Mouse (Mus musculus) heart, embryonic 16.5 days (tissue): Measurements from ENCODE around the gene Lmod1. TPM values are rescaled to one million over a fixed set of nuclear protein-coding genes. Genes with fewer than 3 reads are reported as not detected.

Experiments
- ATAC-seq: fragments of 200-750 bp; cut with Nextera tagmentation; replicated peaks from 2 replicates; pipeline ENCODE4 v1.8.0; 2017; ENCODE audit warnings: moderate number of reproducible peaks; ENCODE audit not compliant: insufficient read depth, low FRiP score; ENCODE audit errors: extremely low read depth
- H3K27ac ChIP-seq: fragments of 300-500 bp; sonication (generic); 2 replicates; pipeline ENCODE4 v1.5.1; 2014; ENCODE audit warnings: mild to moderate bottlenecking, low read length, control low read depth, moderate library complexity
- H3K27me3 ChIP-seq: fragments of 300-500 bp; sonication (generic); 2 replicates; pipeline ENCODE4 v1.6.1; 2014; ENCODE audit warnings: low read length, mixed read lengths; ENCODE audit not compliant: control insufficient read depth, insufficient read depth
- H3K36me3 ChIP-seq: fragments of 300-500 bp; sonication (generic); 2 replicates; pipeline ENCODE4 v1.6.1; 2014; ENCODE audit not compliant: control insufficient read depth, insufficient read depth
- H3K4me1 ChIP-seq: fragments of 300-500 bp; sonication (generic); 2 replicates; pipeline ENCODE4 v1.6.1; 2014; ENCODE audit warnings: low read length, mixed read lengths; ENCODE audit not compliant: control insufficient read depth, insufficient read depth
- H3K4me2 ChIP-seq: fragments of 300-500 bp; sonication (generic); 2 replicates; pipeline ENCODE4 v1.6.1; 2014; ENCODE audit warnings: low read depth, mild to moderate bottlenecking, control low read depth, low read length
- H3K4me3 ChIP-seq: fragments of 300-500 bp; sonication (generic); 2 replicates; pipeline ENCODE4 v1.5.1; 2014; ENCODE audit warnings: mild to moderate bottlenecking, control low read depth, low read length
- H3K9ac ChIP-seq: fragments of 300-500 bp; sonication (generic); 2 replicates; pipeline ENCODE4 v1.6.1; 2014; ENCODE audit warnings: low read length, control low read depth
- H3K9me3 ChIP-seq: fragments of 300-500 bp; sonication (generic); replicated peaks from 2 replicates; pipeline ENCODE4 v1.6.1; 2016; ENCODE audit warnings: low read length; ENCODE audit not compliant: control insufficient read depth
- WGBS: fragments of 180-500 bp; shearing (Covaris S2); extraction: QIAGEN DNeasy Blood & Tissue Kit; methylation state at CpG from one replicate; pipeline ENCODE4 v1.1.7; 2014; 5-methylcytosine and 5-hydroxymethylcytosine counted together
- polyA plus RNA-seq: library from polyadenylated mRNA; unstranded; fragments of >200 nt; fragmentation: Nextera tagmentation; extraction: Ambion mirVana; gene quantifications from 2 replicates; pipeline ENCODE4 v1.2.1, GENCODE M21; 2015

Lmod1 gene
- polyA plus RNA-seq, result 1.7 TPM in 2 replicates

GRCm38 (mm10) chr1:135324571-135324970 is at the start of gene Lmod1:
Gene Lmod1, plus strand, starts transcription at chr1:135324807.
- H3K27me3 ChIP-seq, result peaks cover 4% of the 10 kb centered on the region; the same call in 1 of the 2 replicates
- H3K4me1 ChIP-seq, result peaks cover 4% of the 10 kb centered on the region
- peak within 1 kb of the TSS; percentile 35 for H3K4me3 ChIP-seq
- 10% methylated on average over 8 of the region's 8 CpGs for WGBS
- H3K9ac ChIP-seq, result peak within 1 kb of the TSS; percentile 35; the same call in 1 of the 2 replicates
- H3K4me2 ChIP-seq, result peak within 1 kb of the TSS; percentile 44
- H3K27ac ChIP-seq, result no peak within 1 kb of the TSS; the same call in 1 of the 2 replicates
- no peaks in the 10 kb centered on the region for H3K36me3 ChIP-seq
- no peak for ATAC-seq
- no peaks in the 10 kb centered on the region for H3K9me3 ChIP-seq

GRCm38 (mm10) chr1:135280646-135281045 is 44.0 kb upstream of the Lmod1 start:
- WGBS, result 41% methylated on average over 9 of the region's 9 CpGs
- ATAC-seq, result peak; percentile 67
- no peaks in the 10 kb centered on the region for H3K27me3 ChIP-seq
- no peak overlapping the region for H3K9ac ChIP-seq
- no peak overlapping the region for H3K4me3 ChIP-seq
- H3K27ac ChIP-seq, result no peak overlapping the region
- H3K4me1 ChIP-seq, result peaks cover 12% of the 10 kb centered on the region
- H3K4me2 ChIP-seq, result 0 out of 2 replicates have a peak overlapping the region, but pooled peaks have one; percentile 4
- peaks cover 26% of the 10 kb centered on the region for H3K36me3 ChIP-seq
- H3K9me3 ChIP-seq, result no peaks in the 10 kb centered on the region

GRCm38 (mm10) chr1:135281841-135282240 is 42.8 kb upstream of the Lmod1 start:
- H3K4me2 ChIP-seq, result no peak overlapping the region; the same call in 1 of the 2 replicates
- no peak overlapping the region for H3K4me3 ChIP-seq

GRCm38 (mm10) chr1:135282536-135283286 is 41.9 kb upstream of the Lmod1 start:
- peak overlapping the region; percentile 93 for H3K4me2 ChIP-seq
- peak overlapping the region; percentile 93 for H3K27ac ChIP-seq
- 33% methylated on average over 13 of the region's 13 CpGs for WGBS
- peaks cover 12% of the 10 kb centered on the region for H3K4me1 ChIP-seq
- peaks cover 8% of the 10 kb centered on the region for H3K36me3 ChIP-seq
- no peaks in the 10 kb centered on the region for H3K27me3 ChIP-seq
- H3K9me3 ChIP-seq, result no peaks in the 10 kb centered on the region
- peak overlapping the region; percentile 96 for H3K4me3 ChIP-seq
- peak overlapping the region; percentile 98 for H3K9ac ChIP-seq
- ATAC-seq, result no peak

More at GRCm38 (mm10) chr1:135281841-135282240, 42.8 kb upstream of the Lmod1 start:
- H3K27me3 ChIP-seq, result no peaks in the 10 kb centered on the region
- no peaks in the 10 kb centered on the region for H3K9me3 ChIP-seq
- H3K36me3 ChIP-seq, result peaks cover 15% of the 10 kb centered on the region
- no peak overlapping the region for H3K27ac ChIP-seq
- ATAC-seq, result no peak
- H3K4me1 ChIP-seq, result peaks cover 12% of the 10 kb centered on the region
- 96% methylated on average over 17 of the region's 17 CpGs for WGBS
- no peak overlapping the region for H3K9ac ChIP-seq

- H3K9me3 ChIP-seq, result no peaks in the 10 kb centered on the region
- H3K4me1 ChIP-seq, result peaks cover 12% of the 10 kb centered on the region
- no peaks in the 10 kb centered on the region for H3K27me3 ChIP-seq
- H3K27ac ChIP-seq, result peak overlapping the region; percentile 93
- H3K36me3 ChIP-seq, result peaks cover 3% of the 10 kb centered on the region
- H3K4me3 ChIP-seq, result peak overlapping the region; percentile 96
- peak overlapping the region; percentile 93 for H3K4me2 ChIP-seq
- ATAC-seq, result peak; percentile 61
- H3K9ac ChIP-seq, result peak overlapping the region; percentile 98
- WGBS, result under 1% methylated on average over 48 of the region's 48 CpGs
Measured at GRCm38 (mm10) chr1:135283287-135283825, 41.3 kb upstream of the Lmod1 start.

- Histone ChIP-seq H3K9ac (peak within 1 kb of the TSS; percentile 98), H3K9me3 (no peaks in the 10 kb centered on the region), H3K4me2 (peak within 1 kb of the TSS; percentile 93), H3K27ac (peak within 1 kb of the TSS; percentile 93), H3K4me3 (peak within 1 kb of the TSS; percentile 96), H3K27me3 (no peaks in the 10 kb centered on the region), H3K36me3 (no peaks in the 10 kb centered on the region), H3K4me1 (peaks cover 12% of the 10 kb centered on the region)
- under 1% methylated on average over 39 of the region's 39 CpGs for WGBS
- ATAC-seq, result peak; percentile 84
Measured at GRCm38 (mm10) chr1:135283826-135284291, 40.7 kb upstream of the Lmod1 start, which contains the start of gene Rnpep. Gene Rnpep, minus strand, starts transcription at chr1:135284084.

GRCm38 (mm10) chr1:135286311-135286710 is 38.3 kb upstream of the Lmod1 start:
- Histone ChIP-seq H3K4me2 (no peak overlapping the region), H3K9me3 (no peaks in the 10 kb centered on the region), H3K27ac (no peak overlapping the region), H3K36me3 (no peaks in the 10 kb centered on the region), H3K4me3 (no peak overlapping the region), H3K9ac (no peak overlapping the region), H3K4me1 (peaks cover 9% of the 10 kb centered on the region), H3K27me3 (no peaks in the 10 kb centered on the region)
- ATAC-seq, result no peak
- WGBS, result 41% methylated on average over 2 of the region's 2 CpGs

GRCm38 (mm10) chr1:135290908-135291307 is 33.7 kb upstream of the Lmod1 start:
- no peak overlapping the region for H3K4me3 ChIP-seq
- ATAC-seq, result no peak
- no peaks in the 10 kb centered on the region for H3K9me3 ChIP-seq
- no peaks in the 10 kb centered on the region for H3K4me1 ChIP-seq
- no peak overlapping the region for H3K4me2 ChIP-seq
- 86% methylated on average over 5 of the region's 5 CpGs for WGBS
- H3K27me3 ChIP-seq, result no peaks in the 10 kb centered on the region
- no peak overlapping the region for H3K27ac ChIP-seq
- H3K36me3 ChIP-seq, result peaks cover 15% of the 10 kb centered on the region
- H3K9ac ChIP-seq, result no peak overlapping the region

- Histone ChIP-seq H3K36me3 (peaks cover 24% of the 10 kb centered on the region), H3K27ac (no peak overlapping the region), H3K9me3 (no peaks in the 10 kb centered on the region), H3K9ac (no peak overlapping the region), H3K4me1 (peaks cover 15% of the 10 kb centered on the region), H3K4me2 (no peak overlapping the region), H3K4me3 (no peak overlapping the region), H3K27me3 (no peaks in the 10 kb centered on the region)
- no peak for ATAC-seq
- WGBS, result 62% methylated on average over 6 of the region's 6 CpGs
Measured at GRCm38 (mm10) chr1:135311356-135311755, 13.3 kb upstream of the Lmod1 start.
